Mouse (Mus musculus) mesoderm, embryonic 11.5 days (tissue): ENCODE results near the gene Hs2st1.
A peak's percentile ranks its signal among the peaks of the same experiment; 100 is the strongest.

Experiments used
- DNase-seq: peaks from one replicate; pipeline ENCODE4 v3.0.0-alpha.2; 2012; ENCODE audit warnings: low read depth, low spot score

The Hs2st1 gene

DNA sequence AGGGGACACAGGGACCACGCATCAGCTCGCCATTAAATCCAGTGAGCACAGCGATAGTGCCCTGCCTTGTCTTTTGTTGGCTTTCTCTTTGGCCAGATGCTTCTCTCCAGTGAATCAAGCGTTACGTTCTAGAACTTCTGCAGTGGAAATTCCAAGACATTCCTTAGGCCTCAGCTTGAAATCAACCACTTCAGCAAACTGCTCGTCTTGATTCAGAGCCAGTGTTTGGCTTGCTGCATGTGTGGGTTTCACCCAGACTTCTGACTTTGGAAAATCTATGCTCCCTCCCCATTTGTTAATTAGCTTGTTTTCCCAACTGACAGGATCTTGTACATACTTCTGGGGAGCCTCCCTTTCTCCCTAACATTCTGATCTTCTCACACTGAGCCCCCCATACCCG lies 16.8 kb upstream of the Hs2st1 start:
- no peak for DNase-seq

GRCm38 (mm10) chr3:144584789-144585553 lies 15.0 kb upstream of the Hs2st1 start:
- no peak for DNase-seq

GRCm38 (mm10) chr3:144583789-144584188 lies 13.8 kb upstream of the Hs2st1 start:
- no peak for DNase-seq

GRCm38 (mm10) chr3:144582306-144582705 lies 12.3 kb upstream of the Hs2st1 start:
- DNase-seq = no peak

DNA sequence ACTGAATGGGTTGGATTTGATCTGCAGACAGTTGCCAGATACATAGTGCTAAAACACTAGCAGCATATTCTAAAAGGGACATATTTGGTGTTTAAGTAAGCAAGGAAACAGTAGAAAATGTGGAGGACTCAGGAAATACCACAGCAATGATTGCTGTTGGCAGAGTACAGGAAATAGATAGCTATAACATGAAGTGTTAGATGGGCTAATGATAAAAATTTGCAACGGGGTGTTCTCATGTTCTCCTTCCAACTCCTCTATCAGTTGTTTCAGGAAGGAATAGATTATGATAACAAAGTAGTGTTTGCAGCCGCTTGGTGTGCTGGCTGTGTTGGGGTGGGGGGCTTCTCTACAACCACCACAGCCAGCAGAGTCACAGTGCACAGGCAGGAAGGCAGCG lies 11.9 kb upstream of the Hs2st1 start:
- DNase-seq = no peak

DNA sequence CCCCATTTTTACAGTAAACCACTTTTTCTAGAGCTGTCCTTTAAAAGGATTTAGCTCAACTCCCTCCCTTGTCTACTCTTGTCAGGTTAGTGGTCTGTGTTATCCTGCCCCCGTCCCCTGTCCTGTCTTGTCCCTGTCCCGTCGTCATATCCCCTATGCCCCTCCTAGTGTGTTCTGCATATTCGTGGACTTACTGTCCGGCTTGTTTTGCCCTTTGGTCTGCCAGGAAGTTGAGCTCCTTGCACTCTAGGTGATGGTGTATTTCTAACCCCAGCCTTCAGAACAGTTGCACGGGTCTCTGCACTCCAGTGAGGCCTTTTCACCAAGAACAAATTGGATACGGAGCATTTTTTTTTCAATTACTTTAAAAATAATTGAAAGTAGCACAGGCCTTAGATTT lies 10.3 kb upstream of the Hs2st1 start:
- no peak for DNase-seq

GRCm38 (mm10) chr3:144579796-144580195 lies 9.8 kb upstream of the Hs2st1 start:
- no peak for DNase-seq

GRCm38 (mm10) chr3:144578921-144579320 lies 8.9 kb upstream of the Hs2st1 start:
- DNase-seq = no peak

- DNase-seq = no peak
Observed at GRCm38 (mm10) chr3:144577366-144578340, 7.7 kb upstream of the Hs2st1 start.

DNA sequence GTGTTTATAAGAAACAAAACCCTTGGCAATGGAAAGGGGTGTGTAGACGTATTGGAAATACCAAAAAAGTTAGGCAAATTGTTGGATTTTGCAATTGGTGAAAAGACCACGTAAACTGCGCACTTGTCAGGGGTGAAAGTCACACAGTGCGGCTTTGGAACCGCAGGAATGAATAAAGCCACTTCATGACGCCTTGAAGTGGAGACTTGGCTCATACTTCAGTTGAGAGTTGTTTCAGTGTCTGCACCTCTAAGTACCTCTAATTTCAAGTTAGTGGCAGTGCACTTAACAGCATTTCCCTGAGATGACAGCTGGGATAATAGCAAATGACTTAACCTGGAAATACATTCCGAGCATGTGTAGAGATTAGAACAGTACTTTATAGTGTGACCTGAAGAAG lies 4.3 kb upstream of the Hs2st1 start:
- no peak for DNase-seq

DNA sequence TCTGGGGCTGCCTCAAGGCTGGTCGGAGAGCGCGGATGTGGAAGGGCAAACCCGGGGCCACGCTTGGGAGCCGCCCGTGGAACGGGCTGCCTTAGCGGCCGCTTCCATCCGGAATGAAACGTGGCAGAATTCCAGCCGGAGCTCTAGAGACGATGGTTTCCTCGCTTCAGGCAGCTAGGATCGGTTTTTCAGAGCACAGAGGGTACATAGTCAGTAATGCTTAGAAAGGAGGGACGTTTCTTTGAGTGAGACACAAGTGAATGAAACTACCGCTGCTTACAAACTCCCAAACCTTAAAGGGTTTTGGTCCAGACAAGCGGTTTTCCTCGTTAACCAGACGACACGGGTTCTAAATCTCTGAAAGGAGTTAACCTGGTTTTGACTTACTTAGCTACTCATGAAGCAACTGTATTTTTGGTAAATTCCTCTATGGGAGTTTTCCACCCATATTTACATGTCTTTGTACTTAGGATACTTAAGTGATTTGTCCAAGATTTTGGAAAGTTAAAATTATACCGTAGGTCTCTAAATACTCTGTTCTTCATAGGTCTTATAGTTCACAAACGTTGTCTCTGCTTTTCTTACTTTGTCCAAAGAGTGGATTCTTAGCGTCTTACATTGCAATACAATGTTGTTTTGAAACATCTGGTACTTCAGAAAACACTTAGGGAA lies 971 bp upstream of the Hs2st1 start:
- no peak for DNase-seq

GRCm38 (mm10) chr3:144569401-144569971 lies 495 bp downstream of the Hs2st1 start:
- no peak for DNase-seq

GRCm38 (mm10) chr3:144568861-144569361 lies 1.1 kb downstream of the Hs2st1 start:
- DNase-seq = peak; percentile 19

DNA sequence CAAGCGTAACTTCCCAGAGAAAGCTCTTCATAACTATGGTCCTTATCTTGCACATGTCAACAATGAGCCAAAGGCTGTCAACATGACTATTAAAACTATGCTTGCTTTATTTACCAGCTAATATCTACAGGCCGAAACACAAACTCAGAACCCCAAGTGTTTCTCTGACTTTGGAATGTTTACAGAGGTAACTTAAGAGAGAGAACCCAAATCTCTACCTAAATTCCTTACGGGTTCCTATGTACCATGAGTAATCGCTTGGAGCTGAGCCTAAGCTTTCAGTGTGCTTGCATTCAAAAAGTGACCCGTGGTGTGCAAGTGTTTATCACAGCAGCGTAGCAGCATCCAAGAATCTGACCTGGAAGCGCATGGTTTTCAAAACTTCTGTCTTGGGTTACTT lies 4.8 kb downstream of the Hs2st1 start:
- DNase-seq = no peak

DNA sequence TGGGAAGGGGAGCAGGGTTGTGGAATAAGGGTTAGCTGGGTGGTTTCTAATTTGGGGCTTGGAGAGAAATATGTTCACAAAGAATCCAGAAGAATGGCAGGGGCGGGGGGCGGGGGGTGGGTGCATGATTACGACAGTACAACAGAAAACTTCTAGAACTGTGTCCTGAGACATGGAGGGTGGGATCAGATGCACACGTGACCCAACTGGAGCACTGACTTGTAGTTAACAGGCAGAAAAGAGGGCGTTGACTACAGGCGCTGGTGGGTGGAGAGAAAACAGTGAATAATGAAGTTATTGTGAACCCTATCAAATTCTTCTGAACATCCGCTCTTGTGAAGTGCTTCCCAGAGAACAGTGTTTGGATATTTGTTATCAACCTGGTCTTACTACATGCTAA lies 6.1 kb downstream of the Hs2st1 start:
- DNase-seq = no peak

DNA sequence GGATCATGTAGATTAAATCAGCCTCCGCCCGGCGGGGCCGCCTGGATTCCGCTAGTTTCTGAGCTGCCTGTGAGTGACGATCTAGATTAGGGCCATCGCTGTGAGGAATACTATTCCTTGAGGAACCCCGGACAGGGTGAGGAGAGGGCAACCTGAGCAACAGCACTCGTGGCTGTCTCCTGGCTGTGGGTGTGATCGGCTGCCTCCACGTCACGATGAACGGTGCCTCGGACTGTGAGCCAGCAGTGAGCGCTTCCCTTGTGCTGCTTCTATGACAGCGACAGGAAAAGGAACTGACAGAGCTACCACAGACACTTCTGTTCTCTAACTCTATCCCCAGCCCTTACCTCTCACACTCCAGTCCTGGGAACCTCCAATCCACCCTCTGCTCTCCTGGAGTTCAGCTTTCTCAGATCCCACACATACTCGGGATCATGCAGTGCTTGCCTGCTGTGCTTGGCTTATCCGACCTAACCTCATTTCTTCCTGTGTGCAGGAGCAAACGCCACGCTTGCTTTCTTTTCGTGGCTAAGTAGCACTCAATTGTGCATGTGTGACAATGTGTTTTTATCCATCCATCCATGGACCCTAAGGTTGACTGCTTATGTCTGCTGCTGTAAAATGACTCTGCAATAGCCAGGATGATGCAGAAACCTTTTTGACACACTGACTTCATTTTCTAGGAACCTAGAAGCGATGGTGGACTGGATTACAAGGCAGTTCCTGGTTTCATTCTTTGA lies 8.3 kb downstream of the Hs2st1 start:
- DNase-seq = no peak

GRCm38 (mm10) chr3:144558274-144558673 lies 11.7 kb downstream of the Hs2st1 start:
- DNase-seq = no peak

DNA sequence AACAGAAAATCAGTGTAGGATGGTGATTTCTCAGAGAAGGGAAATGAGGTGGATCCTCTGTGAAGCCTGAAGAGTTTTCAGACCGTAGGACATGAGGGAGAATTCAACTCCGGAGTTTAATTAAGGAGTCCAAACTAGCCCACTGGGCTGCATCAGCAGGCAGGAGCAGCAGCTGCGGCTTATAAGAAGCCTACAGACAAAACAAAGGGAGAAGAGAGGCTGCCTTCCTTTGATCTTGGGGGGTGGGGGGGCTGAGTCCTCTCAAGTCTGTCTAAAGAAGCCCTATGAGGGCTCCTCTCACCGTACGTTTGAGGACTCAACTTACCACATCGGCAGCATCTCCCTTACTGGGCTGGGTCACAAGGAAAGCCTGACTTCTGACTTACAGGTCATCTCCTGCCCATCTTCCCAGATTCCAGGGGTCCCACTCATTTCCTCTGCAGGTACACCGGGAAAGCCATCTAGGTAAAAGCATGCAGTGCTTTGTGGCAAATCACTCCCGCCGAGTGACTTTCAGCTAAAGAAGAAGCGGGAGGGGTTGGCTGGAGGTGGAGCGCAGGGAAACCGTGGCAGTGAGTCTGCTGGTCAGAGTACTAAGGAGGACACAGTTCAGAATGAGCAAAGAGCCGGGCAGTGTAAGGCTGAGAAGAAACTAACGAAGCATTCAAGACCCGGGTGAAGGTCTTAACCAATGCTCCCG lies 13.2 kb downstream of the Hs2st1 start:
- no peak for DNase-seq

DNA sequence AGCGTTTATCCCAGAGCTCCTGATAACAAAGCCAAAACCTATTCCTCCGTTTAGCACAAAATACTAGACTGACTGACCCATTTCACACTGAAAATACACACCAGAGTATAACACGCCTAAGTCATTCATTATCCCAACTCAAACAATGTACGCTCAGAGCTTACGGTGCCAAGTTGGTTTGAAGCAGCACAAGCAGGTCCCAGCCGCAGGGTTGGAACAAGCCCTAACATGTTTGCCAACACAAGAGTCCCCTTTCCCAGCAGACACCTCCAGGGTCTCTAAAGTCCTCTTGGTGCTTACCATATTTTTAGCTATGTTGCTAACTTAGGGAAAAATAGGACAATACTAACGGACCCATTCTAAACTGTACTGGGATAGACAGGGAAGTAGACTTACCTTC lies 14.8 kb downstream of the Hs2st1 start:
- DNase-seq = no peak

GRCm38 (mm10) chr3:144554503-144554902 lies 15.5 kb downstream of the Hs2st1 start:
- no peak for DNase-seq
